Mouse (Mus musculus) layer of hippocampus, adult 18-20 months (tissue): ENCODE measurements around the gene Mcrip1. TPM values are rescaled to one million over a fixed set of nuclear protein-coding genes. Genes with fewer than 3 reads are reported as not detected.
A peak's percentile ranks its signal among the peaks of the same experiment; 100 is the strongest.

Experiments
- DNase-seq, 2 experiments: peaks; one replicate each; pipeline ENCODE4 v3.0.0; 2022; ENCODE audit warnings: low spot score in 2 of 2
- total RNA-seq, 2 experiments: library from RNA; stranded (reverse); gene quantifications; 2 replicates each; pipeline ENCODE4 v1.2.3; 2021

Mcrip1 gene
- total RNA-seq, 2 experiments from 2014 or later, result 68.8 to 74.5 TPM

GRCm38 (mm10) chr11:120547469-120547868 lies 2.1 kb downstream of the Mcrip1 start:
- peak in 1 of 2 experiments; percentile 15 for DNase-seq

- DNase-seq, result no peak
Observed at GRCm38 (mm10) chr11:120545964-120546363, 3.6 kb downstream of the Mcrip1 start.

- DNase-seq, result no peak
Observed at GRCm38 (mm10) chr11:120542376-120542775, 7.2 kb downstream of the Mcrip1 start.

GRCm38 (mm10) chr11:120541907-120542306 lies 7.6 kb downstream of the Mcrip1 start:
- no peak for DNase-seq

- DNase-seq, result no peak
Observed at GRCm38 (mm10) chr11:120539285-120540014, 10.1 kb downstream of the Mcrip1 start.

GRCm38 (mm10) chr11:120538955-120539284 lies 10.6 kb downstream of the Mcrip1 start:
- DNase-seq, result no peak

GRCm38 (mm10) chr11:120538485-120538884 lies 11.0 kb downstream of the Mcrip1 start:
- no peak for DNase-seq

GRCm38 (mm10) chr11:120535804-120536203 lies 13.7 kb downstream of the Mcrip1 start:
- DNase-seq, result no peak

- DNase-seq, result no peak
Observed at GRCm38 (mm10) chr11:120535145-120535544, 14.4 kb downstream of the Mcrip1 start.

- no peak for DNase-seq
Observed at GRCm38 (mm10) chr11:120534093-120534492, 15.4 kb downstream of the Mcrip1 start.

GRCm38 (mm10) chr11:120531646-120532045 lies 17.9 kb downstream of the Mcrip1 start:
- no peak for DNase-seq

GRCm38 (mm10) chr11:120530085-120530964 lies 19.2 kb downstream of the Mcrip1 start, which contains the start of gene Gcgr:
Gene Gcgr, plus strand, starts transcription at chr11:120530699.
- DNase-seq, result no peak

GRCm38 (mm10) chr11:120528903-120529302 lies 20.6 kb downstream of the Mcrip1 start:
- no peak for DNase-seq

- DNase-seq, result no peak
Observed at GRCm38 (mm10) chr11:120527690-120528354, 21.7 kb downstream of the Mcrip1 start.

GRCm38 (mm10) chr11:120525959-120526358 lies 23.6 kb downstream of the Mcrip1 start:
- no peak for DNase-seq

GRCm38 (mm10) chr11:120522581-120522980 lies 26.9 kb downstream of the Mcrip1 start:
- no peak for DNase-seq

GRCm38 (mm10) chr11:120520967-120521540 lies 28.5 kb downstream of the Mcrip1 start:
- DNase-seq, result no peak

- DNase-seq, result no peak
Observed at GRCm38 (mm10) chr11:120520498-120520897, 29.0 kb downstream of the Mcrip1 start.

GRCm38 (mm10) chr11:120519738-120520137 lies 29.8 kb downstream of the Mcrip1 start:
- no peak for DNase-seq

GRCm38 (mm10) chr11:120518558-120518957 lies 31.0 kb downstream of the Mcrip1 start:
- no peak for DNase-seq

- peak; percentile 80 to 84 for DNase-seq
Observed at GRCm38 (mm10) chr11:120518027-120518426, 31.5 kb downstream of the Mcrip1 start.
